Mouse (Mus musculus) left cerebral cortex, adult 9 months (tissue): ENCODE results near the gene Acbd7.

Experiments
- DNase-seq, 2 experiments: peaks; one replicate each; pipeline ENCODE4 v3.0.0; 2022; ENCODE audit warnings: low spot score in 2 of 2

Gene Acbd7

DNA sequence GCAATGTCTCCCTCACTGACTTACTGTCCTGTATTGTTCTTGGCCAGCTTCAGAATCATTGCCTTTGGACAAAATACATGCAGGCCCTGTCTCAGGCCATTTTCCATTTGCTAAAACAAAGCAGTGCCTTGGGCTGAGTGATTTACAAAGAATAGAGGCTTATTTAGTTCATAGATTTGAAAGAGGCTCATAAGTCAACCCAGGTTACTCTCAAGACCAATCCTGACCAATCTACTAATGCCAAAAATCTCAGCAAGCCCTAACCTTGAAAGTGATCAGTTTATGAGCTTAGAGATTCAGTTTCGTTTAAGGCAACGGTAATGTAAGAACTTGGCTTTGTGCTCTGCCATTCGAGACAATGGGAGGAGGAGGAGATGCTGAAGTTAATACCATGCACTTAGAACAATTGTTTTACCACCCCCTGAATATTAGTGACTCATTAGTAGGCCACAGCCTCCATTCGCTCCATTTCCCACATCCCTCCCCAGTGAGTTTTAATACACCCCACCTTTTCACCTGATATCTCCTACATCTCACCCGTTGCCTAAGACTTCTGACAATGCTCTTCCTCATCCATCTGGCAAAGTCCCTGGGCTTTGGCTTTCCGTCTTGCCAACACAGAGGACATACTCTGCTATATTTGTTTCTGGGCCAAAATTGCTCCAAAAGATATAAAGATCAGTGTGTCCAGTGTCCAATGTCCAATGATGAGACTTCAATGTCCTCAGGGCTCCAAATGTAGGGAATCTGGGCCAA, 51.3 kb downstream of the Acbd7 start:
- DNase-seq: no peak
